Mouse (Mus musculus): ENCODE results near the gene Trappc3.
A peak's percentile ranks its signal among the peaks of the same experiment; 100 is the strongest.

DNA sequence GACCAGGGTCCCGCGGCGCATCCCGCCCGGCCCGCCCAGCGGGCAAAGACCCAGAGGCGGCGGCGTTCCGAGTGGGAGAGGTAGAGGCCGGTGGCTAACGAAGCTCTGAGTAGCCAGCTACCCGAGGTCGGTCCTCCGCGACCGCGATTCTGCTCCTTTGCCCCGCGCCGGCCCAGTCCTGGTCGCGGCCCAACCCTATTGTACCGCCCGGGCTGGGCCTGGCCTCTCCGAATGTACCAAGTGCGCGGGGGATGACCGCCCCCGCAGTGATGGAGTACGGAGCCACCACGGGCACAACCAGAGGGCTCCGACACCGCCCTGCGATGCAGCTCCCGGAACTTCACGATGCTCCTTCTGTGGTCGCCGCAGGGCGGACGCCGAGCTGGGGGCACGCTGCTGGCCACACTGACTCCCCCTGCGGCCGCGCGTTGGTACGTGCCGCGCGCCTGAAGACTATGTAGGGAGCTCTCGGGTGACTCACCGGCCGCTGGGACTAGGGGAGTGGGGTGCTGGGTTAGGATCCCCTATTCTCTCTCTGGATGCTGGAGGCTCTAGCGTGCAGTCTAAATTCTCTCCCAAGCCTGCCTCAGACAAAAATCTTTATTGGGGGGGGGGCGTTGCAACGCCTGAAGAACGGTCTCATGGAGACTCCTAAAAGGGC is 5.9 kb upstream of the Trappc3 start, which contains the start of gene Map7d1:
- TF ChIP-seq POLR2A (IDR thresholded peaks at IDR 0.05; ENCODE audit: borderline replicate concordance, extremely low read depth, low read depth, low read length) (peak; percentile 99), CTCF (IDR thresholded peaks at IDR 0.05; ENCODE audit: insufficient read depth, low read length) (no peak)

Data from lung, adult 2 months (tissue).